Mouse (Mus musculus): ENCODE data around the gene Maml2. TPM values are rescaled to one million over a fixed set of nuclear protein-coding genes. Genes with fewer than 3 reads are reported as not detected.

Maml2 gene
- polyA plus RNA-seq, 1 experiment from 2014 or later: 6.3 TPM

GRCm38 (mm10) chr9:13484267-13485240, 186.8 kb downstream of the Maml2 start:
- Histone ChIP-seq H3K36me3 (ENCODE audit: control insufficient read depth, insufficient read depth, low read length) (no peaks in the 10 kb centered on the region), H3K4me2 (ENCODE audit: low read length) (peak overlapping the region; percentile 17; the same call in 1 of the 2 replicates), H3K4me3 (ENCODE audit: low read depth, low read length) (no peak overlapping the region), H3K27ac (ENCODE audit: low read depth, low read length) (peak overlapping the region; percentile 33; the same call in 1 of the 2 replicates), H3K9ac (ENCODE audit: low read length) (no peak overlapping the region), H3K9me3 (replicated peaks; ENCODE audit: control insufficient read depth, low read length) (no peaks in the 10 kb centered on the region), H3K27me3 (replicated peaks; ENCODE audit: control insufficient read depth, insufficient read depth, low read length) (no peaks in the 10 kb centered on the region), H3K4me1 (ENCODE audit: control insufficient read depth, insufficient read depth, low read length) (peaks cover 25% of the 10 kb centered on the region)
- no peak for DNase-seq (ENCODE audit: low spot score)
- ATAC-seq: no peak
- WGBS: 37% methylated on average over 12 of the region's 12 CpGs

DNA sequence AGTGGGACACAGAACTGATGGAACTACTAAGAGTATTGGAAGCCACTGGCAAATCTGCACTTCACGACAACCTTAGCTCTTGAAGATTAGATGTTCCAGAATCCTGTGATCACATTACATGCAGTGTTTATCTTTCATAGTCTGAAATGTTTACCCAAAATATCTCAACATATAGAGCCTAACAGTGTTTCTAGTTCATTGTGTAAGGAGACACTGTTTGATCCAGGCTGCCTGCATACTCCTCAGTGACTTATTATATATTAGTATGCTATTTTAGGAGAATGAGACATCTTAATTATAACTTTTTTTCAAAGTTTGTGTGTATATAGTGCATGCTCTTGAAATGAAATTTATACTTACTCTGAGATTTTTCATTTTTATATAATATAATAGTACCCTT, 188.2 kb downstream of the Maml2 start:
- no peak overlapping the region for H3K27ac ChIP-seq (ENCODE audit: low read depth, low read length)
- DNase-seq (ENCODE audit: low spot score) (no peak), ATAC-seq (no peak)
- no peak overlapping the region for H3K4me3 ChIP-seq (ENCODE audit: low read depth, low read length)
- H3K36me3 ChIP-seq (ENCODE audit: control insufficient read depth, insufficient read depth, low read length): no peaks in the 10 kb centered on the region
- no peaks in the 10 kb centered on the region for H3K27me3 ChIP-seq (replicated peaks; ENCODE audit: control insufficient read depth, insufficient read depth, low read length)
- WGBS: 74% methylated on average over 1 of the region's 1 CpGs
- H3K9me3 ChIP-seq (replicated peaks; ENCODE audit: control insufficient read depth, low read length): no peaks in the 10 kb centered on the region
- no peak overlapping the region for H3K4me2 ChIP-seq (ENCODE audit: low read length)
- H3K4me1 ChIP-seq (ENCODE audit: control insufficient read depth, insufficient read depth, low read length): peaks cover 15% of the 10 kb centered on the region; the same call in 1 of the 2 replicates
- no peak overlapping the region for H3K9ac ChIP-seq (ENCODE audit: low read length)

GRCm38 (mm10) chr9:13491107-13491506, 193.3 kb downstream of the Maml2 start:
- no peaks in the 10 kb centered on the region for H3K4me1 ChIP-seq (ENCODE audit: control insufficient read depth, insufficient read depth, low read length)
- no peak overlapping the region for H3K4me2 ChIP-seq (ENCODE audit: low read length)
- H3K36me3 ChIP-seq (ENCODE audit: control insufficient read depth, insufficient read depth, low read length): no peaks in the 10 kb centered on the region
- WGBS: 79% methylated on average over 1 of the region's 1 CpGs
- no peak for DNase-seq (ENCODE audit: low spot score)
- H3K27me3 ChIP-seq (replicated peaks; ENCODE audit: control insufficient read depth, insufficient read depth, low read length): no peaks in the 10 kb centered on the region
- no peak for ATAC-seq
- no peaks in the 10 kb centered on the region for H3K9me3 ChIP-seq (replicated peaks; ENCODE audit: control insufficient read depth, low read length)
- no peak overlapping the region for H3K27ac ChIP-seq (ENCODE audit: low read depth, low read length)
- no peak overlapping the region for H3K4me3 ChIP-seq (ENCODE audit: low read depth, low read length)
- no peak overlapping the region for H3K9ac ChIP-seq (ENCODE audit: low read length)

- no peak overlapping the region for H3K27ac ChIP-seq (ENCODE audit: low read depth, low read length)
- no peak overlapping the region for H3K4me2 ChIP-seq (ENCODE audit: low read length)
- no peaks in the 10 kb centered on the region for H3K9me3 ChIP-seq (replicated peaks; ENCODE audit: control insufficient read depth, low read length)
- 94% methylated on average over 9 of the region's 9 CpGs for WGBS
- H3K36me3 ChIP-seq (ENCODE audit: control insufficient read depth, insufficient read depth, low read length): no peaks in the 10 kb centered on the region
- no peak for DNase-seq (ENCODE audit: low spot score)
- H3K4me3 ChIP-seq (ENCODE audit: low read depth, low read length): no peak overlapping the region
- no peaks in the 10 kb centered on the region for H3K27me3 ChIP-seq (replicated peaks; ENCODE audit: control insufficient read depth, insufficient read depth, low read length)
- no peak overlapping the region for H3K9ac ChIP-seq (ENCODE audit: low read length)
- H3K4me1 ChIP-seq (ENCODE audit: control insufficient read depth, insufficient read depth, low read length): peaks cover 2% of the 10 kb centered on the region; the same call in 1 of the 2 replicates
- ATAC-seq: no peak
These were observed 194.3 kb downstream of the Maml2 start for GRCm38 (mm10) chr9:13491854-13492620.

DNA sequence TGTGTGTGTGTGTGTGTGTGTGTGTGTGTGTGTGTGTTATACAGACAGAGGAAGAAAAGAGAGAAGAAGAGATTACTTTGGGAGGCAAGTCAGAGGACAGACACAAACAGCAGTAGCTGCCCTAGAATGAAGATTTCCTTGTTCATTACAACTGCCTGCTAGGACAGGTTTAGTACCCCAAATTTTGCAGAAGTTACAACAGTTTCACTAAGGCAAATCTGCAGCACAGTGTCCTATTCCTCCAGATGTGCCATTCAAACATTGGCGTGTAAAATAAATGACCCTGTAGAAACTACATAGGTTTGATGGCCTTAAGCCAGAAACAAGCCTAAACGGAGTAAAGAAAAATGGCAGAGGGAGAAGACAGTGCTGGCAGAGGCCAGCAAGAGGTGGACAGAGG, 195.1 kb downstream of the Maml2 start:
- WGBS: 87% methylated on average over 2 of the region's 2 CpGs
- ATAC-seq (no peak), DNase-seq (ENCODE audit: low spot score) (no peak)

DNA sequence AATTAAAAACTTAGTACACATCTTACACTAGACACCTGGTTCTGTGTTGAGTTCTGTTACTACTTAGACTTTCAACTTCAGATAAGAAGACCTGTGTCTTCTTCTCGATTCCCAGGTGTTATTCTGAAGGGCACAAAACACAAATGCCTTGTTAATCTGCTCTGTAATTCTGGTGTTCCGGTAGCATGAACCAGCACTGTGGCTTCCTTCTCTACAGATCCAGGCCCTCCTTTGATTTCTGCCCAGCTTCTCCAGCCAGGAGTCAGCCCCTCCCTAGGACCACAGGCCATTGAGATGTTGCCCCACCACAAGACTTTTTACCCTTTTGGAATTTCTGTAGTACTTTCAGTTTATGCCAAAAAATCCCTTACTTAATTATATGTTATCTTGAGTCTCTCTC, 196.0 kb downstream of the Maml2 start:
- DNase-seq (ENCODE audit: low spot score) (no peak), ATAC-seq (no peak)
- Histone ChIP-seq H3K4me2 (ENCODE audit: low read length) (no peak overlapping the region), H3K9me3 (replicated peaks; ENCODE audit: control insufficient read depth, low read length) (no peaks in the 10 kb centered on the region), H3K4me1 (ENCODE audit: control insufficient read depth, insufficient read depth, low read length) (peaks cover 7% of the 10 kb centered on the region; the same call in 1 of the 2 replicates), H3K27ac (ENCODE audit: low read depth, low read length) (no peak overlapping the region), H3K4me3 (ENCODE audit: low read depth, low read length) (no peak overlapping the region), H3K36me3 (ENCODE audit: control insufficient read depth, insufficient read depth, low read length) (no peaks in the 10 kb centered on the region), H3K27me3 (replicated peaks; ENCODE audit: control insufficient read depth, insufficient read depth, low read length) (no peaks in the 10 kb centered on the region), H3K9ac (ENCODE audit: low read length) (no peak overlapping the region)
- WGBS: 92% methylated on average over 2 of the region's 2 CpGs

More for the DNA sequence above, 195.1 kb downstream of the Maml2 start:
- Histone ChIP-seq H3K27ac (ENCODE audit: low read depth, low read length) (no peak overlapping the region), H3K4me3 (ENCODE audit: low read depth, low read length) (no peak overlapping the region), H3K9ac (ENCODE audit: low read length) (no peak overlapping the region), H3K4me1 (ENCODE audit: control insufficient read depth, insufficient read depth, low read length) (peaks cover 6% of the 10 kb centered on the region; the same call in 1 of the 2 replicates), H3K27me3 (replicated peaks; ENCODE audit: control insufficient read depth, insufficient read depth, low read length) (no peaks in the 10 kb centered on the region), H3K4me2 (ENCODE audit: low read length) (no peak overlapping the region), H3K9me3 (replicated peaks; ENCODE audit: control insufficient read depth, low read length) (no peaks in the 10 kb centered on the region), H3K36me3 (ENCODE audit: control insufficient read depth, insufficient read depth, low read length) (no peaks in the 10 kb centered on the region)

GRCm38 (mm10) chr9:13495530-13495929, 197.8 kb downstream of the Maml2 start:
- ATAC-seq: no peak

DNA sequence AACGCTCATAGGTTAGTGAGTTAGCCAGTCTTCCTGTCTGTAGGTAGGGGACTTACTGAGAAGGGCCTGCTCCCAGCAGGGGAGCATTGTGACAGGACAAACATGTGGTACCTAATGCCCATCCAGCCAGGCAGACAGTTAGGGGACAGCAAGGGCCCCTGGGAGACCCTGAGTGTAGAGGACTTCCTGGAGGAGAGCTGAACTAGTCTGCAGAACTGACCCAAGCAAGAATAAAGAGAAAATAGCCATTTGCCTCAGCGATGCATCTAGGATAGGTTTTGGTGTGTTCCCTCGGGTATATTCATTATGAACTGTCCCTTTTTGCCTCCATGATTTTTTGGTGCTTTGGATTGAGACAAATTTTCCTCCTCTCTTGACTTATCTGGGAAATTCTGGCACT, 199.3 kb downstream of the Maml2 start:
- Histone ChIP-seq H3K9me3 (replicated peaks; ENCODE audit: control insufficient read depth, low read length) (no peaks in the 10 kb centered on the region), H3K9ac (ENCODE audit: low read length) (no peak overlapping the region), H3K4me2 (ENCODE audit: low read length) (no peak overlapping the region), H3K4me3 (ENCODE audit: low read depth, low read length) (no peak overlapping the region), H3K36me3 (ENCODE audit: control insufficient read depth, insufficient read depth, low read length) (no peaks in the 10 kb centered on the region), H3K27me3 (replicated peaks; ENCODE audit: control insufficient read depth, insufficient read depth, low read length) (no peaks in the 10 kb centered on the region), H3K27ac (ENCODE audit: low read depth, low read length) (no peak overlapping the region), H3K4me1 (ENCODE audit: control insufficient read depth, insufficient read depth, low read length) (peaks cover 7% of the 10 kb centered on the region; the same call in 1 of the 2 replicates)
- 61% methylated on average over 3 of the region's 3 CpGs for WGBS
- ATAC-seq: no peak
- no peak for DNase-seq (ENCODE audit: low spot score)

More at GRCm38 (mm10) chr9:13495530-13495929, 197.8 kb downstream of the Maml2 start:
- Histone ChIP-seq H3K4me3 (ENCODE audit: low read depth, low read length) (no peak overlapping the region), H3K9ac (ENCODE audit: low read length) (no peak overlapping the region), H3K4me1 (ENCODE audit: control insufficient read depth, insufficient read depth, low read length) (peaks cover 7% of the 10 kb centered on the region; the same call in 1 of the 2 replicates), H3K4me2 (ENCODE audit: low read length) (no peak overlapping the region), H3K27ac (ENCODE audit: low read depth, low read length) (no peak overlapping the region), H3K27me3 (replicated peaks; ENCODE audit: control insufficient read depth, insufficient read depth, low read length) (no peaks in the 10 kb centered on the region), H3K36me3 (ENCODE audit: control insufficient read depth, insufficient read depth, low read length) (no peaks in the 10 kb centered on the region), H3K9me3 (replicated peaks; ENCODE audit: control insufficient read depth, low read length) (no peaks in the 10 kb centered on the region)
- DNase-seq (ENCODE audit: low spot score): no peak
